Mouse (Mus musculus) lung, postnatal 14 days (tissue): ENCODE data around the gene Tdp1.
A peak's percentile ranks its signal among the peaks of the same experiment; 100 is the strongest.

ENCODE experiments used
- DNase-seq: peaks from one replicate; pipeline ENCODE4 v3.0.0; 2021

The Tdp1 gene

DNA sequence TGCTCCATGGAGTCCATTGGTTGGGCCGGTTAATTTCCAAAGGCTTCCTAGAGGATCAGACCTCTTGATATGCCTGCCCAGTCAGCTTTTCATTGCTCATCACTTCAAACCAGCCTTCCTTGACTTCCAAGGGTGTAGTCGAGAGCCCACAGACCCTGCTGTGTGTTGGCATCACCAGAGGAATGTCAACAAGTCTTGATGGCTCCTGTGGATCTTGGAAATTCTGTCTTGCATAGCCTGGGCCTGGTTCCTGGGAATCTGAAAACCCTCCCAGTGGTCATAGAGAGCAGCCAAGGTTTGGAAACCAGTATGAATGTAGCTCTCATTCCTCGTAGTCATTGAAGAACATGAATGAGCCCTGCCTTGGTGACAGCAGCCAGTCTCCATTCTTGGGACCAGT is 116.9 kb downstream of the Tdp1 start:
- DNase-seq: no peak

DNA sequence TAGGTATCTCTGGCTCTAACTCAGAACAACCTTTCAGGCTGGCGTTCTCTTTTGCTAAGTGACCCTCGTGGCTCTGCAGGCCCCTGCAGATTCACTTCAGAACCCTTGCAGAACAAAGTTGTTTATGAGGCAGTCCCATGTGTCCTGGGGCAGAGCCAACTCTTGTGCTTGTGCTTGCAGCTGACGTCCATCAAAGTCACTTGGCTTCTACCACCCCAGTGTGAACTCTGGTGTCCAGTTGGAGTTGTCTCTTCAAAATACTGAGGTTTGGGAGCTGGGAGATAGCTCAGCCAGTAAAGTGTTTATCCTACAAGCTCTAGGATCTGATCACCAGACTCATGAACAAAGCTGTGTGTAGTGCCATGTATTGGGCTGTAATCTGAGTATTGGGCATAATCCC is 117.6 kb downstream of the Tdp1 start:
- DNase-seq: peak; percentile 75

- DNase-seq: no peak
Observed at GRCm38 (mm10) chr12:100002914-100003587, 118.7 kb downstream of the Tdp1 start.
